Mouse (Mus musculus) monocyte, adult 2 months (primary cell): ENCODE data around the gene Hist2h2ab.
"Not testable (repeated sequence)": the region's sequence is repeated elsewhere in the genome, so short reads cannot be mapped to it uniquely, and the experiment has no call there.

Experiments
- DNase-seq, 2 experiments: peaks; one replicate each; pipeline ENCODE4 v3.0.0; 2022; ENCODE audit warnings: low spot score in 2 of 2, low read depth in 1 of 2

Hist2h2ab gene

DNA sequence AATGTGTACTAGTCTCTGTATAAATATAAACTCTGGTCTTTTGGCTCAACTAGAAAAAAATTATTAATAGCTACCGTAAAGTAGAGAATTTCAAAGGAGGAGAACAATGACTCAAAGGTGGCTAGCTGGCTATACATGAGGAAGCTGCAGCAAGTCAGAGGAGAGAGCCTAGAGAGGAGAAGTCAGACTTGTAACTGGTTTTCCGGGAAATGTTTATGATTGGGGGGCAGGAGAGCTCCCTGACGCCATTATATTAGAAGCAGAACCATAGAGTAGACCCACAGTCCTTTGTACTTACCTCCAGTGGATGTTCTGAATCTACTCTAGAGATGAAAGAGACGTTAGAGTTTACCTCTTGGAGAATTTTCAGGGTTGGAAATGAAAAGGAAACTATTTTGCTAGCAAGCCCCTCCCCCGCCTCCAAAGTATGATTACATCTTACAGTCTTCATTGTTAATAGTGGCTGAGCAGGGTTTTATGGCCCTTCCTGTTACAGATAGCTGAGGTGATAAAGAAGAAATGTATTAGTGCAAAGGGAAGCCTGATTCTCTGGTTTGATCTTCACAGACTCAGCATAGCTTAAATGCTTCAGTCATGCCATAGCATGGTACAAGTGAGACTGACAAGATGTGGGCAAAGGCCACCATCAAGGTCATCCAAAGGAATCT lies 36.4 kb downstream of the Hist2h2ab start:
- no peak for DNase-seq

DNA sequence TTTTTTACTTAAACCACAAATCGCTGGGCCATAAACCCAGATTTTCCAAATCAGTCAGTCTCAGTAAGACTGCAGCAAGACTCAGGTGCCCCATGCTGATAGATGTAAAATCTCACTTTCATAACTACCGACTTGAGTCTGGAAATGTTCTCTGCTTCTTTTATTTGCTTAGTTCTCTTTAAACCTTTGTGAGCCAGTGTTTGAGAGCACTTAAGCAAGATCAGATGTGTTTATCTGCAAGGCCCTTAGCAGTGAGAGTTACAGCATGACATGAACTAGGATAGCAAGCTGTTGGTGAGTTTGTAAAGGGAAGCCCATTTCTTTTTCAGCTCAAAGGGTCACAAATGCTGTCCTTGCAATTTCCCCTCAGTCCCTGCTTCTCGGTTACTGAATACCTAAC lies 37.5 kb downstream of the Hist2h2ab start:
- no peak for DNase-seq

GRCm38 (mm10) chr3:96260220-96260619 lies 40.6 kb downstream of the Hist2h2ab start:
- DNase-seq, result no peak

GRCm38 (mm10) chr3:96261623-96262022 lies 42.0 kb downstream of the Hist2h2ab start:
- no peak for DNase-seq

DNA sequence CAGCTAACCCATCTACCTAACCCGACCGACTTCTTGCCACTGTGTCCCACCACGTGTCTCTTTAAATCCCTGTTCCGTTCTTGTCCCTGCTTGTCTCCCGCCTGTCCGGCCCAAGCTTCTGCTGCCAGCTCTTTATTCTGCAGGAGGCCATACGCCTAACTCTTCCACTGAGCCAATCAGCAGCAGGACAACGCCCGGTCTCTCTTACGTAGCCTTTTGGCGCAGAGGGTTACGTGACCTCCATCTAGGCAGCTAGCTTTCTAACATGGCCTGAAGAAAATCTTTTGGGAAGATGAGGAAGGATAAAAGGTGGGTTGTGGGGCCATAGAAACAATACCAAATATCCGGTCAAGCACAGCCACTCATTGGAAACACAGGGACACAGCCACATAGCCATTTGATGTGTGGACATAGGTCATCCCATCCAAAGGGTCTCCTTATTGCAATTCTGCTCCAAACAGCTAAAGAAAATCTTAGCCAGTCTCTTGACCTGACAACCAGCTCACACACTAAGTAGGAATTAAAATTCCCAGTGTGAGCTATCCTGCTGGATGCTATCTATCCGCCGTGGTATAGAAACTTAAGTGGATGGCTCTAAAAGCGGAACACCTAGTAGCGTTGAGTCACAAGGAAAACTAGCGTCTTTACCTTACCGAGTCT lies 42.7 kb downstream of the Hist2h2ab start:
- peak in 1 of 2 experiments; percentile 69 for DNase-seq

- peak; percentile 88 to 90 for DNase-seq
These were observed 43.4 kb downstream of the Hist2h2ab start, which contains the start of gene Hist2h4 for GRCm38 (mm10) chr3:96262979-96263550. Hist2h4 (minus strand) TSS chr3:96263311.

DNA sequence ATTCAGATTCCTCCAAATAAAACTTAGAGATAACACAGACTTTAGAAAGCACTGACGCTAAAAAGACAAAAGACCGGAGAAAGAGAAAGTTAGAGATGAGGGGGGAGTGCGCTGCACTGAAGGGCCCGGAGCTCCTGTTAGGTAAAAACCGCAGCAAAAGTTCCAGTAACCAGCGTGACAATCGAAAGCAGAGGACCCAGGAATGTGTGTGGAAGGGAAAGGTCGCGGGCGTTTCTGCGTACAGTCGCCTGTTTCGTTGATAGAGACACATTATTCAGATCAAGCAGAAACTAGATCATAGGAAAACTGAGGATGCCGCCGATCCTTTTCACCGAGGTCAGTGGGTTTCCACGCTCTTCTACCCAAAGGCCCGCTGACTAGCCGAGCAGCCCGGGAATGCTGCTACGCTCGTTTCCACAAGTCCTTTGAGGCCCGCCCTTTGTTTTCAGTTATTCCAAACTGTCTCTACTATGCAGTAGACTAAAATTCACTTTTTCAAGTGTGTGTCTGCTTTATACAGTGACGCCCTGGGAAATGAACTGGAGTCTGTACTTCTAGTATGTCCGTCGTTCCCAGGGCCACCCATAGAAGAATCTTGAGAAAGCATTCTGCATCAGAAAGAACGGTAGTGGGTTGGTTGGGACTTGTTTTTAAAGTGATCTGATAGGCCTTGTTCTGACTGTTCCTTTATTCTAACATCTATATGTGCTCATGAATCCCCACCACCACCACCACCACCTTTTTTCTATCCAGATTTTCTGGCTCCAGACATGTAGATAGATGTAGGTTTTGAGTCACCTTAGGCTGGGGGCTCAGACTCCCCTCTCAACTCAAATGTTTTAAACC lies 44.1 kb downstream of the Hist2h2ab start:
- DNase-seq, result peak in 1 of 2 experiments; percentile 22

DNA sequence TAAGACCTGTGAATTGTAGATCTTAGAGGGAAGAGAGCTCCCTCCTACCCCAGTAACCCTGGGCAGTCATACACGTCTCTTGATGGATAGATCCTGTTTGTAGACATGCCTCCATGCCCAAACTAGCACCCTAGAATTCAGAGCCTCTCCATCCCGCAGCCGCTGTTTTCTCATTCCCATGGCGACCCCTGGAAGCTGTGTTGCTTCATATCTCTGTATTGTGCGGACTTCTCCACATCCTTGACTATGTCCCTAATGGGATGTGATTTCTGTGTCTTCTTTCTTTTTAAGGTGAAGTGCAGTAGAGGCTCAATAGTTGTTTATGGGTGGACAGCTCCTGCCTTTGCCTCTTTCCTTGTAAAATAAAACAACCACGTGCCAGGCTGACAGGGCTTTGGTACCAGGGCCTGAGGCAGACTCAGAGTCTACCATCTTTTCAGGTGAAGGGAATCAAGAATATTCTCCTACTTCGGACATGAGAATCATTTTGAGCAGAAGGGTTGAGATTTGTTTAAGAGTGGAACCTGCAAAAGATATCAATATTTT lies 44.8 kb downstream of the Hist2h2ab start:
- no peak for DNase-seq

DNA sequence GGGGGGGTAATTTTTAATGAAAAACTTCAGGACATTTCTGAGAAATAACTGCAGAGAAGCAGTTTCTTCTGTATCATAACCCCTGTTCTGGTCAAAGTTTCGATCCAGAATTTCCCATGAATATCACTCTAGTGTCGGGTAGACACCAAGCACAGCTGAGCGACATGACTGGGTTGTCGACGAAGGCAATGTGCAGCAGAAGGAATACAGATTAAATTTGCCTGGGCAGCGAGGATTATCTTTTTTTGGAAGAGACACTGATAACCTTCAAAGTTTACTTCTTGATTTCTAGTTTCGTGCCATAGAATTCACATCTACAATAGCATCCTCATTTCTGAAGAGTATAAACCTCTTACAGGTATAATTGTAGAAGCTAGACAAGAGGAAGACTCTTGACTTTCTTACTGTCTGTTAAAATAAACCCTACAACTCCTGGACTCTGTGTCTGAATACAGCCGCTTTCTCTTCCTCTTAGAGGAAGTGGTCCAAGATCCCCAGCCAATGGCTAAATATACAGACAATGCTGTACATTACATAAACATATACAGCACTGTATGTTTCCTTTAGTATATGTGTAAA lies 46.6 kb downstream of the Hist2h2ab start:
- no peak for DNase-seq

- DNase-seq, result no peak
These were observed 47.9 kb downstream of the Hist2h2ab start for GRCm38 (mm10) chr3:96267541-96267940.

GRCm38 (mm10) chr3:96268051-96268775 lies 48.5 kb downstream of the Hist2h2ab start, which contains the start of gene Hist2h3b:
Hist2h3b (plus strand) TSS chr3:96268654.
- DNase-seq, result peak in 1 of 2 experiments; percentile 59

GRCm38 (mm10) chr3:96268776-96269378 lies 49.2 kb downstream of the Hist2h2ab start:
- DNase-seq, result not testable (repeated sequence)
